Mouse (Mus musculus): ENCODE measurements around the gene 2700049A03Rik. TPM values are rescaled to one million over a fixed set of nuclear protein-coding genes. Genes with fewer than 3 reads are reported as not detected.
A peak's percentile ranks its signal among the peaks of the same experiment; 100 is the strongest.

2700049A03Rik gene
- total RNA-seq, 2 experiments from 2014 or later = 11.8 to 20.9 TPM

GRCm38 (mm10) chr12:71164410-71164809 is 27.8 kb downstream of the 2700049A03Rik start:
- no peak for ATAC-seq (replicated peaks; ENCODE audit: poor library complexity, severe bottlenecking)

- ATAC-seq (replicated peaks; ENCODE audit: poor library complexity, severe bottlenecking) = no peak
Measured at GRCm38 (mm10) chr12:71169911-71170310, 33.3 kb downstream of the 2700049A03Rik start.

GRCm38 (mm10) chr12:71183736-71184135 is 47.1 kb downstream of the 2700049A03Rik start:
- ATAC-seq (replicated peaks; ENCODE audit: poor library complexity, severe bottlenecking) = no peak

- ATAC-seq (replicated peaks; ENCODE audit: poor library complexity, severe bottlenecking) = peak; percentile 89
Measured at GRCm38 (mm10) chr12:71184396-71184795, 47.7 kb downstream of the 2700049A03Rik start.

DNA sequence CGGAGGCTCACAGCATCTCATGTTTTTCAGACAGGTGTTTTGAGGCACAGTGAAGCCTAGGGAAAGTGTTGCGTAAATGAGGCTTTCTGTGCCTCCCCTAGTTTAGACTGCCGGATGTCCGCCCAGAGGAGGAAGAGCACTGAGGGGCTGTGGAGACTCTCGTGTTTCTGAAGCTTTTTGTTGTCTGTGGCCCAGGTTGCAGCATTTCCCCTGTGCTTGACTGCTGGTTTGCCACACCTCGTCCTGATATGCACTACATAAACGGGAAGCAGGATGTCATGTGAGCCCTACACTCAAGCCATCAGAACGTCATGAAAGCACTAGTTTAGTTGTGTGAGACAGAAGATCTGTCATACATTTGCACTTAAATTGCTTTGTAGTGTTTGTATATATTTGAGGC is 56.1 kb downstream of the 2700049A03Rik start:
- peak; percentile 46 for ATAC-seq (replicated peaks; ENCODE audit: poor library complexity, severe bottlenecking)

DNA sequence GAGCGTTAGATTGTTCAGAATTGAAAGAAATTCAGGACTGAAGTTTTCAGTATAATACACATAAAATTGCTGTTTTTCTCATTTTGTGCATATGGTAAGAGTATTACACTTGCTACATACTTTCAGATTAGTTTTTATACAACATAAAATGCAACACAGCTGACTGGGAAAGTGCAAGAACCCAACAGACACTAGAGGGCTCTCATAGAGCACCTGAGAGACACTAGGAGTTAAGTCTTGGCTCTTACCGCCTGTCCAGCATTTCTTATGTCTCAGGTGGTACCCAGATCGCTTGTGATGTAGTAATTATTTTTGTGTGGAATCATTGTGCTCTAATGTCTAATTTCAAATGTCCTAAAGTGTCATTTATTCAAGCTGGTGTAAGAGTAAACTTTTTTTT is 61.0 kb downstream of the 2700049A03Rik start:
- ATAC-seq (replicated peaks; ENCODE audit: poor library complexity, severe bottlenecking) = no peak

GRCm38 (mm10) chr12:71201753-71202152 is 65.1 kb downstream of the 2700049A03Rik start:
- no peak for ATAC-seq (replicated peaks; ENCODE audit: poor library complexity, severe bottlenecking)

DNA sequence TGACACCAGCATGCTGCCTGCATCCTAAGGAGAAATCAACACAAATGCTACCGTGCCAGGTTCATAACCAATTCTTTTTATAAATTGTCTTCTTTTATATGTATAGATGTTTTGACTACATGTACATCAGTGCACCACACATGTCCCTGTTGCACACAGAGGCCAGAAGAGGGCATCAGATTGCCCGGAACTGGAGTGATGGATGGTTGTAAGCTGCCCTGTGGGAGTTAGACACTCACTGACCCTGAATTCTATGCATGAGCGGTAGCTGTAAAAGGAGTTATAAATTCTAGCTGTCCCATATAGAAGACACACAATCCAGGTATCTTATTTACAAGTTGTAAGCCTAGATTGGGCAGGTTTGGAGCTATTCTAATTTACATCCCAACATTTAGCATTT is 67.7 kb downstream of the 2700049A03Rik start:
- ATAC-seq (replicated peaks; ENCODE audit: poor library complexity, severe bottlenecking) = no peak

DNA sequence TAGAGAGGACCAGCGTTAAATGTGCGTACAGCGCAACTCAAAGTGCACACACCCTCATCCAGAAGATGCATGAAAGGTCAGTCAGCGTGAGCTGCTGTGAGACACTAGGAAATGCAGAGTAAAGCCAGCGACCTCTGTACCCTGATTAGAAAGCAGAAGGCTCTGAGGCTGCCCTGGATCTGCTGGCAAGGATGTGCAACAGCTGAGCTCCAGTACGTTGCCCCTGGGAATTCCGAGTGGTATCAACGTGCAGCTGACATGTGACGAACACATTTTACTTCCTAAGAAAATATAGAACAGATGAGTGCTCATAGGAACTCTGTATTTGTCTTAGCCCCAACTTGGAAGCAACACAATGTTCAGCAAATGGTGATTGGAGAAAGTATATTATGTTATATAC is 80.5 kb downstream of the 2700049A03Rik start:
- no peak for ATAC-seq (replicated peaks; ENCODE audit: poor library complexity, severe bottlenecking)

GRCm38 (mm10) chr12:71217866-71218522 is 81.3 kb downstream of the 2700049A03Rik start:
- no peak for ATAC-seq (replicated peaks; ENCODE audit: poor library complexity, severe bottlenecking)

- ATAC-seq (replicated peaks; ENCODE audit: poor library complexity, severe bottlenecking) = no peak
Measured at GRCm38 (mm10) chr12:71222761-71223160, 86.1 kb downstream of the 2700049A03Rik start.

DNA sequence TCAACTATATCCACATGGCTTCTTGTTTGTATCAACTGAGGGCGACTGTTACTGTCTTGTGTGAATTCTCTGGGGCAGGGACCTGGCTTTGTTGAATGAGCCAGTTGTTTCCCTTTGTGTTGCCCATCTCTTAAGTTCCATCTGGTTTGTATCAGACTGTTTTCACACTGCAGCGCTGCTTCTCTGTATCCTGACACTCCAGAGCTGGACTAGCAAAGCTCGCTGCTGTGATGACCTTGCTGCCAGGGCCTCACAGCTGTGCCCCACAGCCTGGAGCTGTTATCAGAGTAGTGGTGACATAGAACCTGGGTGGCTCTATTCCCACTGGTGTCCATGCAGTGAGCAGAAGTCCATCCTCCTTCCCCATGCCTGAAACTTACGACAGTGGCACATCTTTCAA is 91.1 kb downstream of the 2700049A03Rik start:
- ATAC-seq (replicated peaks; ENCODE audit: poor library complexity, severe bottlenecking) = no peak

DNA sequence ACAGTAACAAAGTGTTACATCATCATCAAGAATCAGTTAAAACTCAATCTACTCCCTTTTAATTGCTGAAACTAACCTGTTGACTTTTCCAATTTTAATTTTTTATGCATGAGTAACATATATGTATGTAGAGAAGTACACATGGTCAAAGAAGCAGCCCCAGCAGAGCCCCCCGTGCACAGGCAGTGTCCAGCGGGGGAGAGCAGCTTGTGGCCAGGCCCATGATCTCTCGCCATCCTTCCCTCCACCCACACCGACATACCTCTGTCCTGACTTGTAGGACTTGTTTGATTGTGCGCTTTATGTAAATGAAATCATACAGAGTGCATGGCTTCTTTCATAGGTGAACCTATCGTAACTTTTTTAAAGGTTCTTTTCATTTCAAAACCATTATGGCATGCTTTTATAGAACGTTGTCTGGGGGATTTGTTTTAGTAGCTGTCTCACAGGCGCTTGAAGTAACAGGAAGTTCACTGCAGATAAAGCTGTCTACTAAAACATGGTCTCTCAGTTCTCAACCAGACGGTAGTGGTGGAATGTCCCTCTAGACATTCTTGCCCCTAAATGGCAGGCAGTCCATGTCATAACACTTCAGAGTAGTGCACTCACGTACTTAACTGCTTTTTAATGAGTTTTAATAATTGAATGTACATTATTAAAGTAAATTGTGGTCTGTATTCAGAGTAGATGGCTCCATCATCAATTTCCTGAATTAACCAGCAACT is 92.4 kb downstream of the 2700049A03Rik start:
- no peak for ATAC-seq (replicated peaks; ENCODE audit: poor library complexity, severe bottlenecking)

- no peak for ATAC-seq (replicated peaks; ENCODE audit: poor library complexity, severe bottlenecking)
Measured at GRCm38 (mm10) chr12:71231561-71231960, 94.9 kb downstream of the 2700049A03Rik start.

DNA sequence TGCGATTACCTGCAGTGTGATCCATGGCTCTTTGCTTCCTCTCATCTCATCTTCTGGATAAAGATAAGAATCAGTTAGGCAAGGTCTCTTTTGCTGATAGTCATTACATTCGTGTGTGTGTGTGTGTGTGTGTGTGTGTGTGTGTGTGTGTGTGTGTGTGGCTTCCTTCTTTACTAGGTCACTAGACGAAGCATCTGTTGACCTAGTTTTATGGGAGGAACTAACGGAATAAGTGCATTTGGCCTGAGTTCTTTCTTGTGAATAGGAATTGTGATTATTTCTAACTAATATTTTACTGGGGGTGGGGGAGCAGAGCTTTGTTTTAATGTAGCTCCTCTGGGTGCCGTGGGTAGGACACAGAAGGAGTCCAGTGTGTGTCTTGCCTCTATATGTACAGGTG is 96.8 kb downstream of the 2700049A03Rik start:
- ATAC-seq (replicated peaks; ENCODE audit: poor library complexity, severe bottlenecking) = no peak

- ATAC-seq (replicated peaks; ENCODE audit: poor library complexity, severe bottlenecking) = no peak
Measured at GRCm38 (mm10) chr12:71237074-71237473, 100.4 kb downstream of the 2700049A03Rik start.

DNA sequence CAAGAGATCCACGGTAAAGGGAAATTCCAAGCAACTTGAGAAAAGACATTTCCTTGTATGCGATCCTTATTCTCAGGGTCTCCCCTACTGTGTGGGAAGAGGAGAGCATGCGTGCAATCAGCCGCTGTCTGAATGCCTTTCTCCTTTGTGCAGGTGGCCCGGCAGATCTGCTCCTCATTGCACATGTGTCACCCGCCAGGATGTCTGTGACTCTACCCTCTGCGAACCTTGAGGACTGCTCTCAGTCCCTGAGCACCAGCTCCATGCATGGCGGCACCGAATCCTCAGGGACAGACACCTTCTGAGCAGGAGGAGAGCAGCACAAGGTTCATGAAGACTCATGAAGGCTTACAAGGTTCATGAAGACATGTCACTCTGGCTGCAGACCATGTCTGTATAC is 106.1 kb downstream of the 2700049A03Rik start:
- ATAC-seq (replicated peaks; ENCODE audit: poor library complexity, severe bottlenecking) = no peak

DNA sequence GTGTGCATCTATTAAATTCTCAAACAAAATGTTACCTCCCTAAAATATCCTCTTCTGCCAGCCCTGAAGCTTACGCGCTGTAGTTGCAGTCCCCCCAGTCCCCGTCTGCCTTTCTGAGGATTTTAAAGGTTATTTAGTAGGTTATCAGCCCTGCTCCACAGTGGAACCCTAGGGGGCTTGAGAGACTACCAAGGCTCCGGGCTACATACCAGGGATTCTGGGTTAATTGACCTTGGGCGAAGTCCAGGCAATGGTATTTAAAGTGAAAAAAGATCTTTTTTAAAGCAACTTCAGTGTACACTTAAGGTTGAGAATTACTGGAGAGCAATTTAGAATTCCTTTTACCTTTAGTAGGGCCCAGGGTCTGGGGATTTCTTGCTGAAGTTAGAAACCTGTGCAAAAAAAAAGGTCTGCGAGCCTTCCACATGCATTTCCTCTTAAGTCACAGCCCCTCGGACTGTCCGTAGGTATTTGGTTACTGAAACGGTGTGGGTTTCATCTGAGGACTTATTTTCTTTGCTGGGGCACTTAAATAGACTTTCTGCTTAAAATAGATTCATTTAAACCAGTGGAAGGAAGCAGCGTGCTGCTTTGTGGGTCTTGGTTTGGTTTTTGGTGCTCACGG is 108.2 kb downstream of the 2700049A03Rik start:
- no peak for ATAC-seq (replicated peaks; ENCODE audit: poor library complexity, severe bottlenecking)

- no peak for ATAC-seq (replicated peaks; ENCODE audit: poor library complexity, severe bottlenecking)
Measured at GRCm38 (mm10) chr12:71247191-71247590, 110.5 kb downstream of the 2700049A03Rik start.

GRCm38 (mm10) chr12:71249348-71249747 is 112.7 kb downstream of the 2700049A03Rik start:
- no peak for ATAC-seq (replicated peaks; ENCODE audit: poor library complexity, severe bottlenecking)

GRCm38 (mm10) chr12:71252509-71253167 is 116.0 kb downstream of the 2700049A03Rik start:
- no peak for ATAC-seq (replicated peaks; ENCODE audit: poor library complexity, severe bottlenecking)

Data from granulocyte monocyte progenitor cell, adult 5-6 weeks (primary cell).